Mouse (Mus musculus): ENCODE measurements at regions not wholly inside any gene's neighbourhood (a gene's known extent, or its start where the extent isn't known, plus 50 kb on each side); places are given as distances from the start of the nearest gene placed in this dataset.

- DNase-seq (ENCODE audit: extremely low spot score, low read depth, low spot score) = no peak
Measured at GRCm38 (mm10) chr2:117542298-117542697, 199.5 kb upstream of the Rasgrp1 start.

GRCm38 (mm10) chr2:117543301-117543782 lies 200.5 kb upstream of the Rasgrp1 start:
- DNase-seq (ENCODE audit: extremely low spot score, low read depth, low spot score) = no peak

DNA sequence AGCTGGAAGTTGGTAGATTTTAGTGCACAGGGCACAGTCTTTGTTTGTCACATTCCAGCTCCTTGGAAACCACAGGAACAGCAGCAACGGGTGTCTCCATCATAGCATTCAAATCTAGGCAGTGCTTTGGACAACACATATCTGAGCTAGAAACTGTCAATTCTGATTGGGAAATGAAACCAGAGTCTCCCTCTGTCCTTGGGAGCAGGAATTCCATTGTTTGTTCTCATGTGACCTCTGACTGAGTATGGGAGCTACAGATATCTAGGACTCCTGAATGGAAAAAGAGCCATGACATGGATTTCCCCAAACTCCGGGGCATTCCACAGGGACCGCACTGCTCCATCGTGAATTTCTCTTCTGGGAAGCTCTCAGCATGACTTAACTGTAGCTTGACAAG lies 205.5 kb upstream of the Rasgrp1 start:
- DNase-seq (ENCODE audit: extremely low spot score, low read depth, low spot score) = no peak

- no peak for DNase-seq (ENCODE audit: extremely low spot score, low read depth, low spot score)
Measured at GRCm38 (mm10) chr2:117556301-117556700, 213.5 kb upstream of the Rasgrp1 start.

GRCm38 (mm10) chr2:117570987-117571386 lies 228.2 kb upstream of the Rasgrp1 start:
- no peak for DNase-seq (ENCODE audit: extremely low spot score, low read depth, low spot score)

GRCm38 (mm10) chr2:117587381-117587780 lies 244.6 kb upstream of the Rasgrp1 start:
- DNase-seq (ENCODE audit: extremely low spot score, low read depth, low spot score) = no peak

GRCm38 (mm10) chr2:117595028-117595427 lies 252.2 kb upstream of the Rasgrp1 start:
- DNase-seq (ENCODE audit: extremely low spot score, low read depth, low spot score) = no peak

DNA sequence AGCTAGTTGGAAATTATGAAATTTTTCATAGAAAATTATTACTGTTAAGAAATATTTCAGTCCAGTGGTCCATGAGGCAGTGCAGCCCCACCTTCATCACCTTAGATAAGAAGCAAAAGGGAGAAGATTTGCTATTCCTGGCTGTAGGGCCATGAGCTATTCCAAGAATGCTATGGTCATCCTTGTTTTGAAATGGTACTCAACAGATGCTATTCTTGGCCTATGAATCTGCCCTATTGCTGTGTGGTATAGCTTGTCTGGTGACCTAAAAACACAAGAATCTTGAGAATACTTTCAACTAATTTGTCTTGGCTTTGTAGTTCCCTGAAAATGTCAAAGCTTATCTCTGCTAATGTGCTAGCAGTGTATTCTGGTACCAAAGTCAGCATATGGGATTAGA lies 254.8 kb upstream of the Rasgrp1 start:
- no peak for DNase-seq (ENCODE audit: extremely low spot score, low read depth, low spot score)

DNA sequence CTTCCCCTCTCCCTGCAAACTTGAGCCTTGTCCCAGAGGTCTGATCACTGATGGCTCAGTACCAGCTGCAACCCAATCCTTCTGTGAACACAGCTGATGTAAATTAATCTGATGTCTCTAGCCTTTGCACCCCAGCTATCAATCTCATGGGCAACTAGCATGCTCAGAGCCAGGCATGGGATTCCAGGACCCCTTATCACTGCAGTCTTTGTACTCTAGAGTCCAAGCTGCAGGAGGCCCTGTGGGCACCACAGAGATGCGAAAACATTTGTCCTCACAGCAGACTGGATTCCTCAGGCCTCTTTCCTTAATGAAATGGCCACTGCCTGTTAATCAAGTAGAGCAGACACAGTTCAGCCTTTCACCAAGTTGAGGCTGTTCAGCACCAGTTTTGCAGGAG lies 272.0 kb upstream of the Rasgrp1 start:
- no peak for DNase-seq (ENCODE audit: extremely low spot score, low read depth, low spot score)

- DNase-seq (ENCODE audit: extremely low spot score, low read depth, low spot score) = no peak
Measured at GRCm38 (mm10) chr2:117618063-117618462, 275.3 kb upstream of the Rasgrp1 start.

DNA sequence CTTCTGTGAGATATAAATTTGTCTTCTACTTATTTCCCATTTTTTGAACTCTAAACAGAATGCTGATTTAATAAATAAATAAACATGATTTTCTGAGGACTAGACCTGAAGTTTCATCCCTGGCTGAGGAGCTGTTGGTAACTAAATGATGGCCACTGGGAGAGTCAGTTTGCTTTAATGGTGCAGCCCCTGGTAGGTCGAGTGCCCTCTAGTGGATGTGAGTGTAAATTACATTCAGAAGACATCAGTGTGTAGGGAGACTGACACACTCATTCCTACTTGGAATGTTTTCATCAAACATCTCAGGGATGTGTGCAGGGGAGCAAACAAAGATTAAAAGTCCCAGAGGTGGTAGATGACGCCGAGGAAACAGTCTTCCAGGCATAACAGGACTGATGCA lies 281.2 kb upstream of the Rasgrp1 start:
- DNase-seq (ENCODE audit: extremely low spot score, low read depth, low spot score) = no peak

- no peak for DNase-seq (ENCODE audit: extremely low spot score, low read depth, low spot score)
Measured at GRCm38 (mm10) chr2:117634906-117635305, 292.1 kb upstream of the Rasgrp1 start.

DNA sequence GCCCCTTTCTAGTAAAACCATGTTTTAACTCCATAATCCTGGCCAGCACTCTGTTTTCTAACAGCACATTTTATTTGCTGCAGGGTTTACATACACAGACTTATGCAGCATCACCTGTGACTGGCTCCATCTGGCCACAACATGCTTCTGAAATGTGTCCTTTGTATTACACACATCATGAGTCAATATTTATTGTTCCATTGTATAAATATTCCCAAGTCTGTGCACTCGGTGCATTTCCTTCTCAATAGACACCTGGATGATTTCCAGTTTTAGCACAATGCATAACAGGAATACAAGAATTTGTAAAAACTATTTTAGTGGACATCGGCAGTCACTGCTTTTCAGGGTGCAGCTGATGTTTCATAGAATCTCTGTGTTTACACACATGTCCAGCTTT lies 294.6 kb upstream of the Rasgrp1 start:
- no peak for DNase-seq (ENCODE audit: extremely low spot score, low read depth, low spot score)

- no peak for DNase-seq (ENCODE audit: extremely low spot score, low read depth, low spot score)
Measured at GRCm38 (mm10) chr2:117652101-117652500, 309.3 kb upstream of the Rasgrp1 start.

DNA sequence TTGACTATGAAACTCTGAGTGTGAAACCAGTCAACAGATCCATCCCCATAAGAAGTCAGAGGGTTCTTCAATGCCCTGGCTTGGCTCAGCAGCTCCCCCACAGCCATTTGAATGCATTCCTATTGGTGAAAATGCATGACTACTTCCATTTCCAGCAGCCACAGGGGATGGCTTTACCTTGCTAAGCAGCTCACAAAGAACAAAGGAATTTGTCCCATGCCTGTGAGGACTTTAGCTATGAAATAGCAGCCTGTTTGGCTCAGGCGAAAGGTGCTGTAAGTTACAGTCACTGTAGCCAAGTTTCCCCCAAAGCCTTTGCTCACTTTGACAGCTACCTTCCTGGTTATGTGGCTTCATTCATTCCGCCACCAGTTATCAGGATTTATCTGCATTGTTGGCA lies 309.8 kb upstream of the Rasgrp1 start:
- no peak for DNase-seq (ENCODE audit: extremely low spot score, low read depth, low spot score)

GRCm38 (mm10) chr2:117656546-117657175 lies 313.9 kb upstream of the Rasgrp1 start:
- DNase-seq (ENCODE audit: extremely low spot score, low read depth, low spot score) = no peak

- no peak for DNase-seq (ENCODE audit: extremely low spot score, low read depth, low spot score)
Measured at GRCm38 (mm10) chr2:117660217-117660924, 317.6 kb upstream of the Rasgrp1 start.

DNA sequence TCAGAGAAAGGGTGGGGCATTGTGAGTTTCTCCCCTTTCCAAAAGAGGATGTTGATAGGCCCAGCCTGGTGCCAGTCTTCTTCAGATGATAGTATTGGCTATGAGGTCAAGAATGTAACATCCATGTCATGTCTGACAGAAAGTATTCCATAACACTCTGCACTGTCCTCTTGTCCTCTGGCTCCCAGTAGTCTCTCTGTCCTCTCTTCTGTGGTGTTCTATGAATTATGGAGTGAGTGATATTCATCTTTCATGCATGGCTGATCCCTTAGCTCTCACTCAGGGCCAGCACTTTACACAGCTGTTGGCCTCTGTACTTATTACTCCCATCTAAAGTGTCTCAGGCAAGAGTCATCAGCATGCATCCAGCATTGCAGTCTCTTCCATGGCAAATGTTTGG lies 319.9 kb upstream of the Rasgrp1 start:
- DNase-seq (ENCODE audit: extremely low spot score, low read depth, low spot score) = no peak

- no peak for DNase-seq (ENCODE audit: extremely low spot score, low read depth, low spot score)
Measured at GRCm38 (mm10) chr2:117666528-117666927, 323.7 kb upstream of the Rasgrp1 start.

DNA sequence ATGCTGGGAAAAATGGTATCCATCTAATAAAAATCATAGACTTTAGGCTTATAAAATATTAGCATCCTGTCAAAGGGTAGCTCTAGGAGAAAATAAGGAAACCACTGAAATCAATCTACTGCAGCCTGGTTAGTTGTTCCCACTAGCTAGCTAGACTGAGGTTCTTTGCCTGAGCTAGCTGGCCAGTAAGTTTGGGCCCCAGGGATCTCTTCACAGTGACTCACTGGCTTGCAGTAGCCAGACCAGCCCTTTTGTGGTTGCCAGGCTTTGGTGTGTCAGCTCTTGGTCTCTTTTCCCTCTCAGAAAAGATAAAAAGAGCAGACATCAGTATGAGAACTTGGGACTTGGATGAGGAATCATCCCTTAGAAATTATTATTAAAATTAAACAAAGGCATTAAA lies 325.3 kb upstream of the Rasgrp1 start:
- DNase-seq (ENCODE audit: extremely low spot score, low read depth, low spot score) = no peak

DNA sequence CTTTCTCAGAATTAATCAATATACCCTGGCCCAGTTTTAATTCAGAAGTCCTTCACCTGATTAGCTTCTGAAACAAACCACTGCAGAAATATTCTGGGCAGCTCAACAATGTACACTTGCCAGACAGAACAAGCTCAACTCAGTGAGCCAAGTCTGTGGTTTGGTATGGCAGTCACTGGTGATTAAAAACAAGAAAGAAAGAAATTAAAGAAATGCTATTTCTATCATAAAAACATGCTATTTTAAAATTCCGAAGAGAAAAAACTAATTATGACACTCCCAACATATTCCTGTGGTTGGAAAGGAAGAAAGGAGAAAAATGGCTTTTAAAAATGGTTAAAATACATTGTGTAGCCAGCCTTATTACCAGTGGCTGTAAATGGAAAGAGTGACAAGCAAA lies 332.1 kb upstream of the Rasgrp1 start:
- DNase-seq (ENCODE audit: extremely low spot score, low read depth, low spot score) = no peak

DNA sequence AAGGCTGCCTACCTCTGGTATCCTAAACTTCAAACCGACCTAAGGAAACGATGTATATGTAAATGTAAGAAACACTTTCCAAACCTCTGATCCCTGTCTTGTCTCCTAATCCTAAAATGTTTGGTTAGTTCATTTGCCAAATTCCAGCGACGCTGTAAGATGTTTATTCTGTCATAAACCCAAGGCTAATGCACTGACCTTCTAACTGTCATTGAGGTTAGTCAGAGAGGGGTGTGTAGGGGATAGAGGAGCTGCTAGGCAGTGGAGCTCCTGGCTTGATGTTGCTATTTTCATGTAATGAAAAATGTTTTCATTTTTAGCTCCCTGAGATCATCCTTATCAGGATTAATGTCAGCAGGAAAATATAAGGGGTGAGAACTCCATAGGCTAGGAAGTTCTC lies 335.8 kb upstream of the Rasgrp1 start:
- no peak for DNase-seq (ENCODE audit: extremely low spot score, low read depth, low spot score)

Data from hindlimb bud, embryonic 11.5 days (tissue).